Mouse (Mus musculus) myocyte (in vitro differentiated cells): ENCODE measurements at regions not wholly inside any gene's neighbourhood (a gene's known extent, or its start where the extent isn't known, plus 50 kb on each side); places are given as distances from the start of the nearest gene placed in this dataset.

Source experiments
- E2F4 ChIP-seq: IDR thresholded peaks from one replicate; pipeline ENCODE4 v1.6.1; 2011; ENCODE audit warnings: mild to moderate bottlenecking, control low read depth, moderate library complexity; ENCODE audit not compliant: insufficient read depth
- MAX ChIP-seq: IDR thresholded peaks from one replicate; pipeline ENCODE4 v1.6.1; 2011; ENCODE audit warnings: low read depth, mild to moderate bottlenecking, control low read depth
- MYOD1 ChIP-seq, 3 experiments: IDR thresholded peaks; one replicate each; pipeline ENCODE4 v1.6.1; 2011; ENCODE audit warnings: control low read depth in 2 of 3, low read depth in 2 of 3, mild to moderate bottlenecking in 2 of 3, moderate library complexity in 1 of 3; ENCODE audit not compliant: insufficient read length in 2 of 3, control insufficient read depth in 1 of 3
- MYOG ChIP-seq, 3 experiments: IDR thresholded peaks; one replicate each; pipeline ENCODE4 v1.6.1; 2011; ENCODE audit warnings: control low read depth in 2 of 3, low read depth in 2 of 3, mild to moderate bottlenecking in 2 of 3; ENCODE audit not compliant: insufficient read length in 2 of 3, control insufficient read depth in 1 of 3, insufficient read depth in 1 of 3
- POLR2A ChIP-seq: IDR thresholded peaks from one replicate; pipeline ENCODE4 v1.6.1; 2011; ENCODE audit warnings: low read depth, mild to moderate bottlenecking, control low read depth, moderate library complexity; ENCODE audit not compliant: insufficient read length
- POLR2AphosphoS2 ChIP-seq: IDR thresholded peaks from one replicate; pipeline ENCODE4 v1.6.1; 2011; ENCODE audit warnings: low read depth, control low read depth; ENCODE audit not compliant: insufficient read length
- REST ChIP-seq: IDR thresholded peaks from one replicate; pipeline ENCODE4 v1.6.1; 2011; ENCODE audit warnings: mild to moderate bottlenecking, control low read depth, moderate library complexity; ENCODE audit not compliant: insufficient read depth, insufficient read length
- SRF ChIP-seq: IDR thresholded peaks from one replicate; pipeline ENCODE4 v1.6.1; 2011; ENCODE audit warnings: low read depth; ENCODE audit not compliant: control insufficient read depth, insufficient read length
- TCF12 ChIP-seq: IDR thresholded peaks from one replicate; pipeline ENCODE4 v1.6.1; 2011; ENCODE audit warnings: mild to moderate bottlenecking, control low read depth; ENCODE audit not compliant: poor library complexity, insufficient read depth, severe bottlenecking
- TCF3 ChIP-seq: IDR thresholded peaks from one replicate; pipeline ENCODE4 v1.6.1; 2011; ENCODE audit warnings: low read depth, control low read depth; ENCODE audit not compliant: insufficient read length
- USF1 ChIP-seq: IDR thresholded peaks from one replicate; pipeline ENCODE4 v1.6.1; 2011; ENCODE audit warnings: low read depth, mild to moderate bottlenecking, control low read depth, moderate library complexity

- TF ChIP-seq POLR2A (no peak), TCF12 (no peak), POLR2AphosphoS2 (no peak), USF1 (no peak), TCF3 (no peak), REST (no peak), MYOG (IDR thresholded peaks at IDR 0.05; ENCODE audit: control insufficient read depth in 1 of 3, insufficient read depth in 1 of 3, insufficient read length in 2 of 3, low read depth in 2 of 3) (no peak), MAX (no peak), MYOD1 (IDR thresholded peaks at IDR 0.05; ENCODE audit: control insufficient read depth in 1 of 3, insufficient read length in 2 of 3, low read depth in 2 of 3) (no peak), SRF (no peak), E2F4 (no peak)
These were observed 117.7 kb upstream of the Nr2f2 start for GRCm38 (mm10) chr7:70484201-70484600.
